Mouse (Mus musculus): ENCODE data around the gene Tdp1. TPM values are rescaled to one million over a fixed set of nuclear protein-coding genes. Genes with fewer than 3 reads are reported as not detected.

Tdp1 gene
- polyA plus RNA-seq, 1 experiment: 47.3 TPM

DNA sequence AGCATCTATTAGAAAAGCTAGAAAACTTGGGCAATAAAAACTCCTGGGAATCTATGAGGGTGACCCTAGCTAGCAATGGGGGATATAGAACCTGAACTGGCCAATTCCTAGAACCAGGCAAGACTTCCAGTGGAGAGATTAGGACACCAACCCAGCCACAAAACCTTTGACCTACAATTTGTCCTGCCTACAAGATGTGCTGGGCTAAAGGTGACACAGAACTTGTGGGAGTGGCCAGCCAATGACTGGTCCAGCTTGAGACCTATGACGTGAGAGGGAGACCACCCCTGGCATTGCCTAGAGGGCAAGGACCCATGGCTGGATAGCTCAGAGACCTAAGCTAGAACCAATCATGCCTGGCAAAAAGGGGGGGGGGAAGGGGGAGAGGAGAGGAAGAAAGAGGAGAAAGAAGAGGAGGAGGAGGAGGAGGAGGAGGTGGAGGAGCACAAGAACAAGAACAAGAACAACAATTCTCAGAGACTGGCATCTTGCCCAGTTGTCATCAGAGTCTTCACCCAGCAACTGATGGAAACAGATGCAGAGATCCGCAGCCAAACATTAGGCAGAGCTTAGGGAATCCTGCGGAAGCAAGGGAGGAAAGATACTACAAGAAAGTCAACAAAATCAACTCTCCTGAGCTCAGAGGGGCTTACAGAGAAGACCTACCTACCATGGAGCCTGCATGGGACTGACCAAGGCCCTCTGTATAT, 24.8 kb upstream of the Tdp1 start:
- TF ChIP-seq POLR2A (IDR thresholded peaks at IDR 0.05; ENCODE audit: borderline replicate concordance, extremely low read depth, insufficient read depth, insufficient read length, poor library complexity, severe bottlenecking) (no peak), CTCF (IDR thresholded peaks at IDR 0.05; ENCODE audit: borderline replicate concordance, extremely low read depth, insufficient read depth, insufficient read length) (no peak)
- DNase-seq (ENCODE audit: low read depth): peak; percentile 59

DNA sequence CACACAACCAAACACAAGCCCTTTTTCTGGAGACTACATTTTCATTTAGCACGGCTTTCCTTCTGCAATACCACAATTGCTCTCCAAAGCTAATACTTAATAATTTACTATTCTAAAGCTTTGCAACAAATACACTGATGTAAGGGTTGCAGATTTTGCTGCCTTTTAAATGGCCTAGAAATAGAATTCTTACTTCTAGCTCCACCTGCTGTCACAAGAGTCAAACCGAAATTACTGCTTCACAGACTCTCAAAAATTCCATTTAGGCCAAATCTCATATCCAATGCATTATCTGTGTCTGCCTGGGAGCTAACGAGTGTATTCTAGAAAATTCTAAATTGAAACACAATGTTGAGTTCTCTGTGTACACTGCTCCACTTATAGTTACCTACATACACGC, 23.3 kb upstream of the Tdp1 start:
- DNase-seq (ENCODE audit: low read depth): peak; percentile 73
- no peak for TF ChIP-seq CTCF (IDR thresholded peaks at IDR 0.05; ENCODE audit: borderline replicate concordance, extremely low read depth, insufficient read depth, insufficient read length)
- no peak for TF ChIP-seq POLR2A (IDR thresholded peaks at IDR 0.05; ENCODE audit: borderline replicate concordance, extremely low read depth, insufficient read depth, insufficient read length, poor library complexity, severe bottlenecking)

DNA sequence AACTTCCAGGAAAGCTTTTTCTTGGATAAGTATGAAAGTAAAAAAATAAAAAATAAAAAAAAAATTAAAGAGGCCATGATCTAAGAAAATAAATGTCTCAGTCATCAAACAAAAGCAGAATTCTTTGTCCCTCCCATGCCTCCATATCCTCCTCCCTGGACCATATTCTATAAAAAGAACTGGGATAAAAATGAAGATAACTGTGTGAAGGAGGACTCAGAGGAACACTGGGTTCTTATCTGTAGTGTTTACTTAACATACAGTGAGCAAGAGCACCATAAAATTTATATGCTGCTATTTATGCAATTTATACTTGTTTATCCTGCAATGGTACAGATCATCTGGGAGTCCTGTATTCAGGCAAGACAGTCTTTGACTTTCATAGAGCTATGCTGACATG, 19.7 kb upstream of the Tdp1 start:
- DNase-seq (ENCODE audit: low read depth): no peak

DNA sequence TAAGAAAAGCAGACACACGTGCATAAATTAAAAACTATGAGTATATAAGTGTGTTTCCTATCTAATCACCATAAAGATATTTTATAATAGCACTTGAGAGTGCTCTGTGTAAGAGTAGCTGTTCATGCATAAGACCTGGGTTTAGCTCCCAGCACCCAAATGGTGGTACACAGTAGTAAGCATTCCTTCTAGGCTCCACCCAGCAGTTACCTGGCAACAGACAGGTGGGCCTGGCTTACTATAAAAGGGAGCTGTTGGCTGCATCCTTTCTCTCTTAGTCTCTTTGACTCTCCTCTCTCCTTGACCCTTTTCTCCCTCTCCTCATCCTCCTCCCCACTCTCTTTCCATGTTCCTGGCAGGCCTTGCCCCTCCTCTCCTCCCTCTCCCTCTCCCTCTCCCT, 15.5 kb upstream of the Tdp1 start:
- TF ChIP-seq CTCF (IDR thresholded peaks at IDR 0.05; ENCODE audit: borderline replicate concordance, extremely low read depth, insufficient read depth, insufficient read length): no peak
- no peak for TF ChIP-seq POLR2A (IDR thresholded peaks at IDR 0.05; ENCODE audit: borderline replicate concordance, extremely low read depth, insufficient read depth, insufficient read length, poor library complexity, severe bottlenecking)

More for the DNA sequence above, 19.7 kb upstream of the Tdp1 start:
- TF ChIP-seq CTCF (IDR thresholded peaks at IDR 0.05; ENCODE audit: borderline replicate concordance, extremely low read depth, insufficient read depth, insufficient read length) (no peak), POLR2A (IDR thresholded peaks at IDR 0.05; ENCODE audit: borderline replicate concordance, extremely low read depth, insufficient read depth, insufficient read length, poor library complexity, severe bottlenecking) (no peak)

DNA sequence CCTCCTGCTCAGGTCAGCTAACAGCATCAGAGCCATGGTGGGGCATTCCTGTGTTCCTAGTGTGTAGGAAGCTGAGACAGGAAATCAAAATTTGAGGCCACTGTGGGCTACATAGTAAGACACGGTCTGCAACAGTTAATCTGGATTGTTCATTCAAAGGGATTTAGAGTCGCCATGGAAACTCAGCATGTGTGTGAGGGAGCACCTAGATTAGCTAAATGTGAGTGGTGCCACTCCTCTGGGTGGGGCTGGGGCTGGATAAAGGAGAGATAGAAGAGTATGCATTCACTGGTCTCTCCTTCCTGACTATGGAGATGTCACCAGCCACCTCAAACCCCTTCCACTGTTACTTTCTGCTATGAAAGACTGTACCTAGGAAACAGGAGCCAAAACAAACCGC, 10.9 kb upstream of the Tdp1 start:
- peak; percentile 13 for DNase-seq (ENCODE audit: low read depth)
- no peak for TF ChIP-seq CTCF (IDR thresholded peaks at IDR 0.05; ENCODE audit: borderline replicate concordance, extremely low read depth, insufficient read depth, insufficient read length)
- no peak for TF ChIP-seq POLR2A (IDR thresholded peaks at IDR 0.05; ENCODE audit: borderline replicate concordance, extremely low read depth, insufficient read depth, insufficient read length, poor library complexity, severe bottlenecking)

More for the DNA sequence above, 15.5 kb upstream of the Tdp1 start:
- no peak for DNase-seq (ENCODE audit: low read depth)

DNA sequence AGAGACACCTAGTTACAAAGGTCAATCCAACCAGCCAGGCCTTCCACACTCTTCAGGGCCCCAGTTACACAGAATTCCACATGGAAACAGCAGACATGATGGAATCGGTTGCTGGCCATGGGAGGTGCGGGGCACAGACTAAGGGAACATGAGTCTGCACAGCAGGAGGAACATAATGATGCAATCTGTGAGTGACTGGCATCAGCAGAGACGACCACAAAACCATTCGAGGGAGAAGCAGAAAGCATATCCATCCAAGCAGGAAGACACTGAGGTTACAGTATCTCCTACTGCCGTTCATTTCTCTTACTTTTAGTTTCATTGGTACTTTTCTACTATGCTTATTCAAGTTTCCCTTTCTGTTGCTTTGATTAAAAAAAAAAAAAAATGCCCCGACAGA, 9.7 kb upstream of the Tdp1 start:
- DNase-seq (ENCODE audit: low read depth): no peak
- no peak for TF ChIP-seq POLR2A (IDR thresholded peaks at IDR 0.05; ENCODE audit: borderline replicate concordance, extremely low read depth, insufficient read depth, insufficient read length, poor library complexity, severe bottlenecking)
- no peak for TF ChIP-seq CTCF (IDR thresholded peaks at IDR 0.05; ENCODE audit: borderline replicate concordance, extremely low read depth, insufficient read depth, insufficient read length)

DNA sequence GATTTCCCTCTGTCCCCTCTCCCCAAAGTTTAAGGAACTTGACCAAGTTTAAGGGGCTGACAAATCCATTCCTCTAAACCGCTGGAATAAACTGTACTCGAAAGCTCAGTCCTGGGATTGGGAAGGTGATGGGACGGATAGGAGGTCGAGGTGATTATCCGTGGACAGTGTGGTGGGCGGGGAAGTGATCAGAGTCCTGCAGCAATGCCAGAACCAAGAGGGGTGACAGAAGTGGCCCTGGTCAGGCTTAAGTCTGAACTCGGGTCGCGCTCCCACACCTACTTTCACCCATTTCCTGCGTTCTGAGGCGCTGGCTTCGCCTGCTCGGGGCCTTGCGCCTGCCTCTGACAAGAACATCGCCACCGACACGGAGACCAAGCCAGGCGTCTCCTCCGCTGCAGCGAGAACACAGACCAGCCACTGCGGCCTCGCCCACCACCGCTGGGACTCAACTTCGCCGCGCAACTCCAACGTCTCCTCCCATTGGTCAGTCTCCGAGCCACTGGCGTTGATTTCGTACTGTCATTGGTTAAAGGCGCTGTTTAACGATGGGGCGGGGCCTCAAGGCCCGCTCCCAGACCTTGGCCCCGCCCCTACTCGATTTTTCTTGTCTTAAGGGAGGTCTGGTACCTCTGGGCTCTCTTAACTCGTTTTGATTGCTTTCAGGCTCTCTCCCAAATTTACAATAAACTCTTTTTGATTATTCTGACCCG, 1.2 kb upstream of the Tdp1 start:
- TF ChIP-seq CTCF (IDR thresholded peaks at IDR 0.05; ENCODE audit: borderline replicate concordance, extremely low read depth, insufficient read depth, insufficient read length) (no peak), POLR2A (IDR thresholded peaks at IDR 0.05; ENCODE audit: borderline replicate concordance, extremely low read depth, insufficient read depth, insufficient read length, poor library complexity, severe bottlenecking) (no peak)
- peak; percentile 98 for DNase-seq (ENCODE audit: low read depth)

DNA sequence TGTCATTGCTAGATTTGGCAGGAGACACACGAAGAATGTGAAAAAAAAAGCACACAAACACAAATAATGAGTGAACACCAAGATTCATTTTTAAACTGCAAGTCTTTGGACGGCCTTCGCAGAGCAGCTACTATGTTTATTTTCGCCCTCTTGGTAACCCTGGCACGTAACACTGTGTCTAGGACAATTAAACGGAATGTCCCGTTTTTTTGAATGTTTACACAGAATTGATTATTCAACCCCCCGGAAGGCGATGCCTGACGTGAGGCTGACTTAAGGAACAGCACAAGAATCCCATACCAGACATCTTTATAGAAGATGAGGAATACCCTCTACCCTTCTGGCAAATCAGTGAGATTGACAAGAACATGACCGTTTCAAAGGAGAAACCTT, 608 bp upstream of the Tdp1 start:
- peak; percentile 74 for DNase-seq (ENCODE audit: low read depth)
- TF ChIP-seq CTCF (IDR thresholded peaks at IDR 0.05; ENCODE audit: borderline replicate concordance, extremely low read depth, insufficient read depth, insufficient read length): no peak
- TF ChIP-seq POLR2A (IDR thresholded peaks at IDR 0.05; ENCODE audit: borderline replicate concordance, extremely low read depth, insufficient read depth, insufficient read length, poor library complexity, severe bottlenecking): no peak

DNA sequence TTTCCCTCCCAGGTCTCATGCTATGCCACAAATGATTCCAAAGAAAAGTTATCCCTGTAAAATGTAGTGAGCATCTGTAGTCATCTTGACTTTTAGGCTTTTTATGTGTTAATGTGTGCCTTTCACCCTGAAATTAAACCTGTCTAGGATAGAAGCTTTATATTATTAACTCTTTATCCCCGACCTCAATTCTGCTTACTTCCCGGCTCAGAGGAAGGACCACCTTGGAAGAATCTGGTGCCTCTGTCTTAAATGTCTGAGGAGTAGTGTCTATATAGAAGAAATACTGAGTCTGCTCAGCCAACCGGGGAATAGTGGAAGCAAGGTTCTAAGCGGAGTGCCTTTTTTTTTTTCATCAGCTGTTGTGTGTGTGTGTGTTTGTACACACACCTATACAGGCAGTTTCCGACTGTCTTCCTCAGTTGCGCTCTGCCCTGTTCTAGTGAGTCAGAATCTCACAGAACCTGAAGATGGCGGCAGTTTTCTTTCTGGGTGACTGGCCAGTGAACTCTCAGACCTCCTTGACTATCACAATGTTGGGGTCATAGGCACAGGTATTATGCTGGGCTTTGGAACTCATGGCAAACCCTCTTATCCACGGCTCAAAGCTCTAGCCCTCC, 1.1 kb downstream of the Tdp1 start:
- TF ChIP-seq CTCF (IDR thresholded peaks at IDR 0.05; ENCODE audit: borderline replicate concordance, extremely low read depth, insufficient read depth, insufficient read length) (no peak), POLR2A (IDR thresholded peaks at IDR 0.05; ENCODE audit: borderline replicate concordance, extremely low read depth, insufficient read depth, insufficient read length, poor library complexity, severe bottlenecking) (no peak)
- no peak for DNase-seq (ENCODE audit: low read depth)

DNA sequence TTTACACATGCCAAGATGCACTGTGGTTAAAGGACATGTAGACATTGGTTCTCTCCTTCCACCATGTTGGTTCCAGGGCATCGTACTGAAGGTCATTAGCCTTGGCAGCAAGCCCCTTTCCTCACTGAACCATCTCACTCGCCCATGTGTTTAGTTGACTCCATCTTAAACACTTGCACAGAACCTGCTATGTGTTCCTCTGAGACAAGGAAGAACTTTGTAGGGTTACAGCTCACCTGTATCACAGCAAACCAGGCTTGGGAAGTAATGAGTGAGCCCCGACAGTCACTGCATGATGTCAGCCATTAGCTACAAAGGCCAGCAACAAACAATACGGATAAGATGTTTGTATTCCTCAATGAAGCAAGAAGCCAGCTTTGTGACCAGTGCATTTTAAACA, 13.5 kb downstream of the Tdp1 start:
- DNase-seq (ENCODE audit: low read depth): no peak
- no peak for TF ChIP-seq POLR2A (IDR thresholded peaks at IDR 0.05; ENCODE audit: borderline replicate concordance, extremely low read depth, insufficient read depth, insufficient read length, poor library complexity, severe bottlenecking)
- no peak for TF ChIP-seq CTCF (IDR thresholded peaks at IDR 0.05; ENCODE audit: borderline replicate concordance, extremely low read depth, insufficient read depth, insufficient read length)

DNA sequence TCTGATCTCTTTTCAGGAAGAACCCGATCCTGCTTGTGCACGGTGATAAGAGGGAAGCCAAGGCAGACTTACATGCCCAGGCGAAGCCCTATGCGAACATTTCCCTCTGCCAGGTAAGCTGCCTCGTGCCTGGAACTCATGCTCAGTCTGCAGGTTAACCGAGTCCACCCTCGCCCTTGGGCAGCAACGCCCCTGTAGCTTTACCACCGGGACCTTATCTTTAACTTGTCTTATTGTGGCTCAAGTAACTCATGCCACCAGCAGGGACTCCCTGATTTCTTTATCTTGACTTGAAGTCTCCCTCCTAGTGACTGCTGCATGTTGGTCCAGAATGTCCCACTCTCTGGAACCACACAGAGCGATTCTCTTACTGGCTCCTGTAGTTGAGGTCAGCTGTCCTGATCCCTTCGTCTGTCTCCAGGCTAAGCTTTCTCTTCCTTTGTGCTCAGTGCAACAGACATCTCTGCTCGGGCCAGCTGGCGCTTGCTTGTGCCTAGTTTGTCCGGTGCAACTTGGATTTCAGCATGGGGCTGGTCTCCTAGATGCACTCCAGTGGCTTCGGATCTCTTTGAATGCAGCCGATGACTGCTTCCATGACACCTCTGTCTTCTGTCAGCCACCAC, 14.0 kb downstream of the Tdp1 start:
- TF ChIP-seq CTCF (IDR thresholded peaks at IDR 0.05; ENCODE audit: borderline replicate concordance, extremely low read depth, insufficient read depth, insufficient read length): no peak
- no peak for DNase-seq (ENCODE audit: low read depth)

Measured in brain, embryonic 14.5 days (tissue).